Mouse (Mus musculus) ES-E14 (cell line): Measurements from ENCODE around the gene Gm35134. TPM values are rescaled to one million over a fixed set of nuclear protein-coding genes. Genes with fewer than 3 reads are reported as not detected.
"Not testable (repeated sequence)": the region's sequence is repeated elsewhere in the genome, so short reads cannot be mapped to it uniquely, and the experiment has no call there.

Source experiments
- DNase-seq: peaks from one replicate; pipeline ENCODE4 v3.0.0-alpha.2; 2013; ENCODE audit warnings: low read depth, low spot score
- H3K27ac ChIP-seq: 2 replicates; pipeline ENCODE4 v1.5.1; 2012; ENCODE audit warnings: low read depth, mild to moderate bottlenecking, low read length, moderate library complexity, mixed read lengths; ENCODE audit not compliant: poor library complexity, insufficient read depth, severe bottlenecking
- H3K36me3 ChIP-seq: 2 replicates; pipeline ENCODE4 v1.6.1; 2012; ENCODE audit warnings: mild to moderate bottlenecking, low read length, moderate library complexity, mixed read lengths; ENCODE audit not compliant: control insufficient read depth, poor library complexity, insufficient read depth, severe bottlenecking
- H3K4me1 ChIP-seq, 2 experiments: fragments of 150-350 bp in 1 of 2; sonication (generic) in 1 of 2; 2 replicates each; pipeline ENCODE4 v1.6.1; 2012; ENCODE audit warnings: low read length in 2 of 2, mild to moderate bottlenecking in 1 of 2, mixed read lengths in 1 of 2; ENCODE audit not compliant: control insufficient read depth in 2 of 2, insufficient read depth in 2 of 2, poor library complexity in 1 of 2
- H3K4me3 ChIP-seq, 2 experiments: fragments of 150-350 bp in 1 of 2; sonication (generic) in 1 of 2; 2 replicates each; pipeline ENCODE4 v1.5.1; 2012; ENCODE audit warnings: low read length in 2 of 2, low read depth in 1 of 2, mild to moderate bottlenecking in 1 of 2, mixed read lengths in 1 of 2; ENCODE audit not compliant: insufficient read depth in 1 of 2, poor library complexity in 1 of 2, severe bottlenecking in 1 of 2
- H3K9ac ChIP-seq: 2 replicates; pipeline ENCODE4 v1.6.1; 2012; ENCODE audit warnings: low read depth, mild to moderate bottlenecking, low read length, mixed read lengths; ENCODE audit not compliant: poor library complexity, insufficient read depth, severe bottlenecking
- H3K9me3 ChIP-seq: fragments of 150-350 bp; sonication (generic); 2 replicates; pipeline ENCODE4 v1.6.1; 2012; ENCODE audit warnings: low read depth, mild to moderate bottlenecking, low read length; ENCODE audit not compliant: control insufficient read depth, insufficient read depth
- in situ Hi-C, 2 experiments: fragments of 600-800 bp; cut with MboI; formaldehyde crosslinking; loops; one replicate each; pipeline ENCODE4 v1.15.1; 2025; ENCODE audit warnings: low sequenced_read_pairs in 2 of 2, inconsistent platforms in 1 of 2; ENCODE audit not compliant: unreplicated experiment in 2 of 2
- total RNA-seq: library from RNA; depleted of rRNA; stranded (reverse); fragments of 300-350 nt; gene quantifications from 2 replicates; pipeline ENCODE4 v1.2.3, GENCODE M21; 2012; rRNA removed

The Gm35134 gene
- not detected in 2 replicates for total RNA-seq

- H3K9me3 ChIP-seq, H3K9ac ChIP-seq, H3K27ac ChIP-seq, DNase-seq, in situ Hi-C loops, H3K4me1 ChIP-seq, H3K4me3 ChIP-seq, H3K36me3 ChIP-seq: not testable (repeated sequence)
These were observed at the start of gene Gm35134 for GRCm38 (mm10) chrY:19112707-19113106. TSS of gene Gm35134 (plus strand) at chrY:19113007.
